Mouse (Mus musculus) kidney, embryonic 14.5 days (tissue): ENCODE measurements around the gene Ttc41. TPM values are rescaled to one million over a fixed set of nuclear protein-coding genes. Genes with fewer than 3 reads are reported as not detected.

Source experiments
- ATAC-seq: fragments of 200-750 bp; cut with Nextera tagmentation; 2 replicates; pipeline ENCODE4 v1.8.0; 2017; ENCODE audit warnings: moderate number of reproducible peaks, mild to moderate bottlenecking, moderate TSS enrichment, moderate library complexity; ENCODE audit not compliant: low FRiP score, low TSS enrichment
- H3K27ac ChIP-seq: fragments of 300-500 bp; sonication (generic); 2 replicates; pipeline ENCODE4 v1.5.1; 2014; ENCODE audit warnings: low read depth, mild to moderate bottlenecking, low read length, moderate library complexity, mixed read lengths
- H3K27me3 ChIP-seq: fragments of 300-500 bp; sonication (generic); 2 replicates; pipeline ENCODE4 v1.6.1; 2014; ENCODE audit warnings: mild to moderate bottlenecking, low read length; ENCODE audit not compliant: control insufficient read depth, insufficient read depth
- H3K36me3 ChIP-seq: fragments of 300-500 bp; sonication (generic); 2 replicates; pipeline ENCODE4 v1.6.1; 2014; ENCODE audit warnings: low read length, mixed read lengths; ENCODE audit not compliant: control insufficient read depth, insufficient read depth
- H3K4me1 ChIP-seq: fragments of 300-500 bp; sonication (generic); 2 replicates; pipeline ENCODE4 v1.6.1; 2014; ENCODE audit warnings: low read length, mixed read lengths; ENCODE audit not compliant: control insufficient read depth, insufficient read depth
- H3K4me2 ChIP-seq: fragments of 300-500 bp; sonication (generic); replicated peaks from 2 replicates; pipeline ENCODE4 v1.6.1; 2014; ENCODE audit warnings: low read depth, mild to moderate bottlenecking, low read length
- H3K4me3 ChIP-seq: fragments of 300-500 bp; sonication (generic); 2 replicates; pipeline ENCODE4 v1.5.1; 2014; ENCODE audit warnings: mild to moderate bottlenecking, low read length
- H3K9ac ChIP-seq: fragments of 300-500 bp; sonication (generic); 2 replicates; pipeline ENCODE4 v1.6.1; 2014; ENCODE audit warnings: low read depth, mild to moderate bottlenecking, low read length, moderate library complexity
- H3K9me3 ChIP-seq: fragments of 300-500 bp; sonication (generic); 2 replicates; pipeline ENCODE4 v1.6.1; 2016; ENCODE audit warnings: low read length; ENCODE audit not compliant: control insufficient read depth
- WGBS: fragments of 180-500 bp; shearing (Covaris S2); extraction: QIAGEN DNeasy Blood & Tissue Kit; methylation state at CpG from one replicate; pipeline ENCODE4 v1.1.7; 2014; 5-methylcytosine and 5-hydroxymethylcytosine counted together
- microRNA-seq: library from miRNA; unstranded; fragments of <30 nt; microRNA quantifications from one replicate; pipeline ENCODE4, GENCODE M21; 2016
- polyA plus RNA-seq: library from polyadenylated mRNA; unstranded; fragments of >200 nt; fragmentation: Nextera tagmentation; extraction: Ambion mirVana; gene quantifications from 2 replicates; pipeline ENCODE4 v1.2.1, GENCODE M21; 2014

The Ttc41 gene
- polyA plus RNA-seq, 1 experiment from 2014 or later, result 1.2 TPM

GRCm38 (mm10) chr10:86821014-86821413 lies 115.4 kb downstream of the Ttc41 start:
- Histone ChIP-seq H3K27ac (no peak overlapping the region), H3K9me3 (no peaks in the 10 kb centered on the region), H3K4me3 (no peak overlapping the region), H3K4me2 (no peak overlapping the region), H3K27me3 (no peaks in the 10 kb centered on the region), H3K9ac (no peak overlapping the region), H3K4me1 (peaks cover 17% of the 10 kb centered on the region), H3K36me3 (peaks cover 6% of the 10 kb centered on the region; the same call in 1 of the 2 replicates)
- 94% methylated on average over 7 of the region's 7 CpGs for WGBS
- ATAC-seq, result no peak

GRCm38 (mm10) chr10:86824093-86824492 lies 118.5 kb downstream of the Ttc41 start:
- Histone ChIP-seq H3K4me3 (no peak overlapping the region), H3K27me3 (no peaks in the 10 kb centered on the region), H3K4me1 (peaks cover 11% of the 10 kb centered on the region; the same call in 1 of the 2 replicates), H3K27ac (no peak overlapping the region), H3K36me3 (peaks cover 6% of the 10 kb centered on the region; the same call in 1 of the 2 replicates), H3K4me2 (no peak overlapping the region), H3K9ac (no peak overlapping the region), H3K9me3 (no peaks in the 10 kb centered on the region)
- 88% methylated on average over 6 of the region's 6 CpGs for WGBS
- no peak for ATAC-seq

- H3K36me3 ChIP-seq, result peaks cover 6% of the 10 kb centered on the region; the same call in 1 of the 2 replicates
- ATAC-seq, result peak; percentile 87
- H3K27me3 ChIP-seq, result no peaks in the 10 kb centered on the region
- no peak overlapping the region for H3K9ac ChIP-seq
- no peak overlapping the region for H3K27ac ChIP-seq
- WGBS, result 46% methylated on average over 14 of the region's 14 CpGs
- H3K4me2 ChIP-seq, result no peak overlapping the region
- H3K4me1 ChIP-seq, result peaks cover 7% of the 10 kb centered on the region; the same call in 1 of the 2 replicates
- no peak overlapping the region for H3K4me3 ChIP-seq
- no peaks in the 10 kb centered on the region for H3K9me3 ChIP-seq
These were observed 119.3 kb downstream of the Ttc41 start for GRCm38 (mm10) chr10:86824871-86825270.

GRCm38 (mm10) chr10:86825871-86826522 lies 120.4 kb downstream of the Ttc41 start:
- Histone ChIP-seq H3K27me3 (no peaks in the 10 kb centered on the region), H3K9ac (no peak overlapping the region), H3K36me3 (0 out of 2 replicates have a peak, but pooled peaks cover under 1% of the 10 kb centered on the region), H3K27ac (no peak overlapping the region), H3K4me3 (no peak overlapping the region), H3K4me2 (no peak overlapping the region), H3K9me3 (no peaks in the 10 kb centered on the region), H3K4me1 (peaks cover 7% of the 10 kb centered on the region; the same call in 1 of the 2 replicates)
- no peak for ATAC-seq
- WGBS, result 84% methylated on average over 10 of the region's 10 CpGs

Small RNA genes within 50 kb of the gene (microRNA-seq; reads per million reads assigned to microRNA genes)
- 1.9 reads per million for gene Gm25745

Other genes starting within 250 kb of the Ttc41 start
- 6.3 and 8.4 TPM in 2 replicates for gene Syn3, start 206.9 kb upstream of the Ttc41 start, polyA plus RNA-seq
- 476 and 591 TPM in 2 replicates for gene Hsp90b1, start 302 bp upstream of the Ttc41 start, polyA plus RNA-seq
- 0.22 and 0.31 TPM in 2 replicates for gene Gm49358, start 58.2 kb downstream of the Ttc41 start, polyA plus RNA-seq
- 1.5 and 2.6 TPM in 2 replicates for gene Nt5dc3, start 73.2 kb downstream of the Ttc41 start, polyA plus RNA-seq